Mouse (Mus musculus): ENCODE data around the gene Rps6ka1. TPM values are rescaled to one million over a fixed set of nuclear protein-coding genes. Genes with fewer than 3 reads are reported as not detected.

Rps6ka1 gene
- polyA plus RNA-seq, 1 experiment, result 100 TPM

GRCm38 (mm10) chr4:133829281-133830070 lies 58.1 kb downstream of the Rps6ka1 start:
- Histone ChIP-seq H3K4me3 (ENCODE audit: insufficient read depth, low read length) (no peak overlapping the region), H3K4me1 (ENCODE audit: control insufficient read depth, insufficient read depth, low read length) (peaks cover 3% of the 10 kb centered on the region; the same call in 1 of the 2 replicates), H3K27ac (ENCODE audit: insufficient read depth, low read depth, low read length) (no peak overlapping the region)
- TF ChIP-seq POLR2A (IDR thresholded peaks at IDR 0.05; ENCODE audit: borderline replicate concordance, low read depth, low read length), result no peak
- TF ChIP-seq CTCF (IDR thresholded peaks at IDR 0.05; ENCODE audit: low read depth, low read length), result no peak

- Histone ChIP-seq H3K27ac (ENCODE audit: insufficient read depth, low read depth, low read length) (no peak overlapping the region), H3K4me1 (ENCODE audit: control insufficient read depth, insufficient read depth, low read length) (peaks cover 3% of the 10 kb centered on the region; the same call in 1 of the 2 replicates), H3K4me3 (ENCODE audit: insufficient read depth, low read length) (no peak overlapping the region)
- TF ChIP-seq POLR2A (IDR thresholded peaks at IDR 0.05; ENCODE audit: borderline replicate concordance, low read depth, low read length) (no peak), CTCF (IDR thresholded peaks at IDR 0.05; ENCODE audit: low read depth, low read length) (no peak)
Measured at GRCm38 (mm10) chr4:133827887-133828794, 59.5 kb downstream of the Rps6ka1 start.

GRCm38 (mm10) chr4:133827354-133827753 lies 60.2 kb downstream of the Rps6ka1 start:
- Histone ChIP-seq H3K4me3 (ENCODE audit: insufficient read depth, low read length) (no peak overlapping the region), H3K27ac (ENCODE audit: insufficient read depth, low read depth, low read length) (no peak overlapping the region), H3K4me1 (ENCODE audit: control insufficient read depth, insufficient read depth, low read length) (peaks cover 3% of the 10 kb centered on the region; the same call in 1 of the 2 replicates)
- TF ChIP-seq CTCF (IDR thresholded peaks at IDR 0.05; ENCODE audit: low read depth, low read length) (no peak), POLR2A (IDR thresholded peaks at IDR 0.05; ENCODE audit: borderline replicate concordance, low read depth, low read length) (no peak)

- Histone ChIP-seq H3K27ac (ENCODE audit: insufficient read depth, low read depth, low read length) (no peak overlapping the region), H3K4me3 (ENCODE audit: insufficient read depth, low read length) (no peak overlapping the region), H3K4me1 (ENCODE audit: control insufficient read depth, insufficient read depth, low read length) (peaks cover 9% of the 10 kb centered on the region)
- no peak for TF ChIP-seq CTCF (IDR thresholded peaks at IDR 0.05; ENCODE audit: low read depth, low read length)
Measured at GRCm38 (mm10) chr4:133825731-133826130, 61.9 kb downstream of the Rps6ka1 start.

- TF ChIP-seq CTCF (IDR thresholded peaks at IDR 0.05; ENCODE audit: low read depth, low read length) (no peak), POLR2A (IDR thresholded peaks at IDR 0.05; ENCODE audit: borderline replicate concordance, low read depth, low read length) (no peak)
- Histone ChIP-seq H3K4me1 (ENCODE audit: control insufficient read depth, insufficient read depth, low read length) (peaks cover 20% of the 10 kb centered on the region), H3K4me3 (ENCODE audit: insufficient read depth, low read length) (no peak overlapping the region), H3K27ac (ENCODE audit: insufficient read depth, low read depth, low read length) (no peak overlapping the region)
Measured at GRCm38 (mm10) chr4:133820806-133821560, 66.6 kb downstream of the Rps6ka1 start.

GRCm38 (mm10) chr4:133820166-133820565 lies 67.4 kb downstream of the Rps6ka1 start:
- no peak for TF ChIP-seq POLR2A (IDR thresholded peaks at IDR 0.05; ENCODE audit: borderline replicate concordance, low read depth, low read length)
- no peak for TF ChIP-seq CTCF (IDR thresholded peaks at IDR 0.05; ENCODE audit: low read depth, low read length)
- H3K27ac ChIP-seq (ENCODE audit: insufficient read depth, low read depth, low read length), result no peak overlapping the region
- H3K4me3 ChIP-seq (ENCODE audit: insufficient read depth, low read length), result no peak overlapping the region
- H3K4me1 ChIP-seq (ENCODE audit: control insufficient read depth, insufficient read depth, low read length), result peaks cover 28% of the 10 kb centered on the region

GRCm38 (mm10) chr4:133817356-133817755 lies 70.2 kb downstream of the Rps6ka1 start:
- no peak for TF ChIP-seq POLR2A (IDR thresholded peaks at IDR 0.05; ENCODE audit: borderline replicate concordance, low read depth, low read length)
- no peak for TF ChIP-seq CTCF (IDR thresholded peaks at IDR 0.05; ENCODE audit: low read depth, low read length)

GRCm38 (mm10) chr4:133816504-133816875 lies 71.1 kb downstream of the Rps6ka1 start:
- Histone ChIP-seq H3K4me3 (ENCODE audit: insufficient read depth, low read length) (peak overlapping the region; percentile 1; the same call in 1 of the 2 replicates), H3K27ac (ENCODE audit: insufficient read depth, low read depth, low read length) (peak overlapping the region; percentile 10; the same call in 1 of the 2 replicates), H3K4me1 (ENCODE audit: control insufficient read depth, insufficient read depth, low read length) (peaks cover 34% of the 10 kb centered on the region)
- TF ChIP-seq CTCF (IDR thresholded peaks at IDR 0.05; ENCODE audit: low read depth, low read length) (no peak), POLR2A (IDR thresholded peaks at IDR 0.05; ENCODE audit: borderline replicate concordance, low read depth, low read length) (no peak)

More at GRCm38 (mm10) chr4:133817356-133817755, 70.2 kb downstream of the Rps6ka1 start:
- Histone ChIP-seq H3K4me3 (ENCODE audit: insufficient read depth, low read length) (no peak overlapping the region), H3K27ac (ENCODE audit: insufficient read depth, low read depth, low read length) (no peak overlapping the region), H3K4me1 (ENCODE audit: control insufficient read depth, insufficient read depth, low read length) (peaks cover 33% of the 10 kb centered on the region)

Measured in bone marrow macrophage, adult 2 months (primary cell).